Mouse (Mus musculus): ENCODE measurements around the gene Mt3. TPM values are rescaled to one million over a fixed set of nuclear protein-coding genes. Genes with fewer than 3 reads are reported as not detected.
"Not testable (repeated sequence)": the region's sequence is repeated elsewhere in the genome, so short reads cannot be mapped to it uniquely, and the experiment has no call there.

Gene Mt3
- polyA plus RNA-seq, 2 experiments from 2014 or later: not detected

DNA sequence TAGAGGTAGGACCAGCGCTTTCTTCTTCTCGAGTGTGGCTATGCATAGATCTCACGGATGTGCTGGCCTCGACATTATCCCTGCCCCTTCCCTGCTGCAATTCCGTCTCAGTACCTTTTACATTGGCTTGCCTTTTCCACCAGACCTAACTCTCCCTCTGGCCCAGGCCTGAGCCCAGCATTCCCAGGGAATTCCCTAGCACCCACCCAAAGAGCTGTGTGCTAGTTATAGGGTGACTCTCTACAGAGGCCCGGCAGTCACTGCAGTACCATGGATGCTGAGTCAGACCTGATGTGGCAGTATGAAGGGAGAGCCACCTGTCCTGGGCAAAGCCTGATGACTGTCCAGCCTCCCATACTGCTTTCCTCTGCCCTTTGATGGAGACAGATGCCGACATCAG is 1.0 kb downstream of the Mt3 start:
- no peak for ATAC-seq

DNA sequence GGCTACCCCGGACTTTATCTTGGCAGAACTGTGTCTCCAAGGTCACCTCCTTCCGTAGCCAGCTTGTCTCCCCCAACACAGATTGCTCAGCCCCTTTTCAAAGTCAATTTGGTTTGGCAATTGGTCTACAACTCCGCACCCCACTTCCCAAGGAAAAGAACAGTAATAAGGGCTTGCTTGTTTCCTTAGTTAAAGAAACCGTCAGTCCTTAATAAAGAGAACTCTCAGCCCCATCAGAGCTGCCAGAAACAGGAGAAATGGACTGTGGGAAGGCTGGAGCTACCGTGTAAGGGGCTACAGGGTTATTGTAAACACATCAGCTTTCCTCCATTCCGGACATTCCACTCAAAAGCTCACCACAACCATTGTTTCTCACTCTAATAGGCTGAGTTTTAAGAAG is 2.1 kb downstream of the Mt3 start:
- no peak for ATAC-seq

DNA sequence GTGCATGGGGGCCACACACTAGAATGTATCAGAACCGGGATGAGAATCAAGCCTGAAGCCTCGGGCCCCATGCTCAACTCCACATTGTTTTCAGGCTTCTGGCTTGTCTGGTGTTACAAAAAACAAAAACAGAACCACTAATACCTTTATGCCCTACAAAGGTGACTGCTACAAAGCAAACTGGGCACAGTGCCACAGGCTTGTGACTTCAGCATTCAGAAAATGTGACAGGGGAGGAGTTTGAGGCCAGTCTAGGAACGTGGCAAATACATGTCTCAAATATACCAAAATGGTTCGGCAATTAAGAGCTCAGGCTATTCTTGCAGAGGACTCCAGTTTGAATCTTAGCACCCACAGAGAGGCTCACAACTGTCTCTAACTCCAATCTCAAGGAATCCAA is 3.7 kb downstream of the Mt3 start:
- ATAC-seq: no peak

DNA sequence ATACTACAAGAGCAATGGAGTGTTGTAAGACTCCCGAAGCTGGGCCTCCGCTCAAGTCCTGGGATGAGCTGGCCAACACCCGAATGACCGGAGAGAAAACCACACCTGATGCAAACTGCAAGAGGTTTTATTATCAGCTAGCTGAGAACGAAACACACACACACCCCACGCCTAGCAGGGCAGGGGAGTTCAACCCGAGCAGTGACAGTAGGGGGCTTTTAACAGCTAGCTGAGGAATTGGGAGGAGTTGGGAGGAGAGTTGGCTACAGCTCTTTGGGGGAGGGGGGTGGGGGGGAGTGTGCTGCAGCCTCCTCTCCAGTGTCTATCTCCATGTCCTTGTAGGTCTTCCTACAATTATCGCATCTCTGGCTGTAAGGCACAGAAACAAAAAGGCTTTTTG is 13.4 kb downstream of the Mt3 start:
- not testable (repeated sequence) for ATAC-seq

DNA sequence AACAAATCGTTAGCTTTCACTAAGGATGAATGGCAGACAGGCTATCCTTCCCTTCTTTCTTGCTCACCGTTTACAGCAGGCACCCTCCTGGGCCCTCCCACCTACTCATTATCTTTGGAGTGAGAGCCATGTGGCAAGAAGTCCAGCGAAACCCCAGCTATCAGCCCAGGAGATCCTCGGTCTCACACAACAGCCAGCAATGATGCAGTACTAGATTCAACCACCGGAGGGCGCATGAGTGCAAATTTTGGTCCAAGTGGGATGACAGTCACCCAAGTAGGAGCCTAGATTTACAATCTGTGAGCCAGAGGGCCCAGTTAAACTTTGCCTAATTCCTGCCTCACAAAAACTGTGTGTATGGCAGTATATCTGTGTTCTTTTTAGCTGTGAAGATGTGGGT is 14.8 kb downstream of the Mt3 start:
- peak; percentile 78 for ATAC-seq

DNA sequence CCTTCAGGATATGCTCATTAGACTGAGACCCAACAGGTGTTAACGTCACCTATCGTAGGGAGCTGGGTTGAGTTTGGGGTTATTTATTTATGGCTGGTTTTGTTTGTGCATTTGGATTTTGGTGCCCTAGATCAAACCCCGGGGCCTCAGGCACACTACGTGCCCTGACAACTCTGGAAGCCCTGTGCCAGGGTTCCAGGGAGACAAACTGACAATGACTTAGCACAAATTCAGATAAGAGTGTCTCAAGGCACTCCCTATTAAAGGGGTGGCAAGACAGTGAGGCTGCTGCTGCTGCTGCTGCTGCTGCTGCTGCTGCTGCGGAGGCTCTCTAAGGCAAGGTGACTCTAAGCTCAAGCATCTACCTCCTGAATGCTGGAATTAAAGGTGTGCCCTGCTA is 17.1 kb downstream of the Mt3 start:
- ATAC-seq: no peak

DNA sequence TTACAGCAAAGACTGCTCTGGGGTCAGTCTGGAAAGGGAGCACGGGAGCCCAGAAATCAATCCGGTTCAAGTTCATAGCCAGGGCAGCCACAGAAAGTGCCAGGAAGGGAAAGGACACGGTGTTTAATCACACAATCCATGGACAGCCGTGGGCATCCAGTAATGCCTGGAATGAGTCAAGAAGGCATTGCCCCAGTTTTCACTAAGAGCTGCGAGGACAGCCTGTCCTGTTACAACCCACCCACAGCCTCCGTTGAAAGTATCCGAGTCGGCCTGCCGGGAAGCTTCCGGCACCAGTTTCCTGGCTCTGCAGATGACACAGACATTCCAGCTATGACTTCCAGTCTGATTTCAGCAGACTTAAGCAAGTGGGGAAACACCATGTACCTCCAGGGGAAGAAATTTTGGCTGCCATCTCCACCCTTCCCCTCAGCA is 18.9 kb downstream of the Mt3 start:
- peak; percentile 31 for ATAC-seq

DNA sequence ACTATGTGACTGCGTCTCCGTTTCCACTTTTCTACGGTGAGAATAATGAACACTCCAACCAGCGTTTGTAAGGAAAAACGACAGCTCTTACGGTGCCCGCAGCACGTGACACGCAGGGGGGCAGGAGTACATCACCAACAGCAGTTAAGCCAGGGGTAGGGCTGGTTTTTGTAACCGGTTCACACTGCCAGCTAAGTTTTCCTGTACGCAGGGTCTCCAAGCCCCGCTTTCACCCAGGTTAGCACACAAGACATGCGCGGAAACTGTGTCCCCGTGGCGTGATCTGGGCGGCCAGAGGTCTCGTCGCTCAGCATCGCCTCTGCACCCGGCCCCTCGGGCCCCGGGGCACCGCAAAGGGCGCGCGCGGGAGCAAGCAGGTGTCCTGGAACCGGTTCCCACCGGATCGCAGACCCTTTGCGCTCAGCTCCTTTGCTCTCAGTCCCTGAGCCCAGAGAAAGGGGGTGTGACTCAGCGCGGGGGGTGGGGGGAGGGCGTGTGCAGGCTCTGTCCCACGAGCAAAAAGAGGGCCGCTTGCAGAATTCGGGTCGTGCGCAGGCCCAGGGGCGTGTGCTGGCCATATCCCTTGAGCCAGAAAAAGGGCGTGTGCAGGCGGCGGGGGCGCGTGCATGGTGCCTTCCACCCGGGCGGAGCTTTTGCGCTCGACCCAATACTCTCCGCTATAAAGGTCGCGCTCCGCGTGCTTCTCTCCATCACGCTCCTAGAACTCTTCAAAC is 19.8 kb downstream of the Mt3 start, which contains the start of gene Mt2:
Gene Mt2 (plus strand): TSS at position 590 of the 734 bp plus-strand sequence.
- ATAC-seq: peak; percentile 23

DNA sequence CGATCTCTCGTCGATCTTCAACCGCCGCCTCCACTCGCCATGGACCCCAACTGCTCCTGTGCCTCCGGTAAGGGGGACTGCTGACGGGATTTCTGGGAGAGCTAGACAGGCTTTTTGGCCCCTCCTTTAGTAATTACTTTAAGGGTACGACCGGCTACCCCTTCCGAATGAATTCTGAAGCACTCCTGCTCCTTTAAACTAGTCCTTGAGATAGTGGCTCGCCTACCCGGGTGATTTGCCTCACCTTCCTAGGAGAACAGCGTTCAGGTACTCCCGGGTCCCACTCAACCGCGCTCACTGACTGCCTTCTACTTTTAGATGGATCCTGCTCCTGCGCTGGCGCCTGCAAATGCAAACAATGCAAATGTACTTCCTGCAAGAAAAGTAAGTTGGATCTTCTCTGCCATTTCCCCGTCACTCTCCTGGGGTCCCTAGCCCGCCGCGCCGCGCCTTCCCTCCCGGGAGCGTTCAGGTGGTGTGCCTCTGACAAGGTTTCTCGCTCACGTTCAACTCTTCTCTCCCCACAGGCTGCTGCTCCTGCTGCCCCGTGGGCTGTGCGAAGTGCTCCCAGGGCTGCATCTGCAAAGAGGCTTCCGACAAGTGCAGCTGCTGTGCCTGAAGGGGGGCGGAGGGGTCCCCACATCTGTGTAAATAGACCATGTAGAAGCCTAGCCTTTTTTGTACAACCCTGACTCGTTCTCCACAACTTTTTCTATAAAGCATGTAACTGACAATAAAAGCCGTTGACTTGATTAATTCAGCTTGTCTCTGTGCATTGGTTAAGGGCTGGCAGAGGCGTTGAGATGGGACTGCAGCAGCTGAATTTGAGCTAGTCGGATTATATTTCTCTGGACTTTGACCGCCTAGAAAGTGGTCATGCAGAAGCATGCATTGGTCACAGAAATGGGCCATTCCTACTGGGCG is 20.7 kb downstream of the Mt3 start:
- no peak for ATAC-seq

DNA sequence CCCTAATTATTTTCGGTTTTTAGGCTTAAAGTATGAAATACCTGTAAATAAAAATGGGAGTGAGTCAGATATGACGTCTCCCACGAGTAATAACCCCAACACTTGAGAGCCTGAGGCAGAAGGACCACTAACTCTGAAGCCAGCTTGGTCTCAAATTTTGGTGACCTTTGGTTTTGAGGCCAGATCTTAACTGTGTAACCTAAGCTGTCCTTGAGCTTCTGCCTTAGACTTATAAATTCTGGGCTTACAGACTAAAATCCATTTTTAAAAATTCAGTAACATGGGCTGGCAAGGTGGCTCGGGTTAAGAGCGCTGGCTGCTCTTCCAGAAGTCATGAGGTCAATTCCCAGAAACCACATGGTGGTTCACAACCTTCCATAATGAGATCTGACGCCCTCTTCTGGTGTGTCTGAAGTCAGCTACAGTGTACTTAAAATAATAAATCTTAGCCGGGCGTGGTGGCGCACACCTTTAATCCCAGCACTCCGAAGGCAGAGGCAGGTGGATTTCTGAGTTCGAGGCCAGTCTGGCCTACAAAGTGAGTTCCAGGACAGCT is 21.5 kb downstream of the Mt3 start:
- ATAC-seq: no peak

DNA sequence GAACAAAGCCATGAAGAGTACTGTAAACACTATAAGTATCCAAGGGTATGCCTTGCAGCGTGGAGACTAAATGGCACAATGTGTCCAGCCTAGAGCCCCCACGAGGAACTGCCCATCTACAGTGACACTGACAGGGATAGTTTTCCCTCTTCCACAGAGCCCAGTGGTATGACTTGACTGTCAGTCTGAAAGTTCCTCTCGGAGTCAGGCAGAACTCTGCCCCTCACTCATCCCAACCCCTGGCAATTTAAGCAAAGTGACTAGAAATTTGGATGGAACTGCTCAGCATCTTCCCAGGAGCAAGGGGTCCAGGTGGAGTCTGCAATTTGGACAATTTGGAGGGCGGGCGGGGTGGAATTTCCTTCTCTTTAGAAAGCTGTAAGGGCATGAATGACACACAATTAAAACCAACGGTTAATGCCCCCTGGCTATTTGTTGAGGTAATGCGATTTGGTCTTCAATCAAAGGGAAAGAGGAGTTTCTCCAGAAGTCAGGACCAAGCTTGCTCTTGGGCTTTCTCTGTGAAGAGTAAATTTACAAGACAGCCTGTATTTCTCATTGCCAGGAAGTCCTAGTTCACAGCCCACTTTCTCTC is 22.3 kb downstream of the Mt3 start:
- no peak for ATAC-seq

DNA sequence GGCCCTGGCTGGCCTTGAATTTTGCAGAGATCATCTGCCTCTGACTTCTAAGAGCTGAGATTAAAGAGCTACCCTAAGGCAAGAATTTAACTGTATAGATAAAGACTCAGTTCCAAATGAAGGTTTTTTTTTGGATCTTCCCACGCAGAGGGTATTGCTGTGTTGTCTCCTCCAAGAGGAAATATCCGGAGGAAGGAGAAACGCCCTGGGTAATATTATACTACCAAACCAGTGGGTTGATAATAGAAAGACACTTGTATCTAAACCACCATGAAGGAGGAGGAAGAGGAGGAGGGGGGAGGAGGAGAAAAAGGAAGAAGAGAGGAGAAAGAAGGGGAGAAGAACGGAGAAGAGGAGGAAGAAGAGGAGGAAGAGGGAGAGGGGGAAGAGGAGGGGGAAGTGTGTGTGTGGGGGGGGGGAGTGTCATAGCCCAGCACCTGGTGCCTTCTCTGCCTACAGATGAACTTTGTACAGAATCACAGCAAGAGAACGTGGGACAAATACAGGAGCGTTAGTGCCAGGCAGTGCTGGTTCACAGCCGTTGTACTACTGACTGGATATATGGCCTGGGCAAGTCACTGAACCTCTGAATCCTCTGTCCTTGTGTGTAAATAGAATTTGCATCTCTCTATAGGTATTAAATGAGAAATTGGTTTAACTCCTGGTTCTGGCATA is 25.4 kb downstream of the Mt3 start:
- no peak for ATAC-seq

DNA sequence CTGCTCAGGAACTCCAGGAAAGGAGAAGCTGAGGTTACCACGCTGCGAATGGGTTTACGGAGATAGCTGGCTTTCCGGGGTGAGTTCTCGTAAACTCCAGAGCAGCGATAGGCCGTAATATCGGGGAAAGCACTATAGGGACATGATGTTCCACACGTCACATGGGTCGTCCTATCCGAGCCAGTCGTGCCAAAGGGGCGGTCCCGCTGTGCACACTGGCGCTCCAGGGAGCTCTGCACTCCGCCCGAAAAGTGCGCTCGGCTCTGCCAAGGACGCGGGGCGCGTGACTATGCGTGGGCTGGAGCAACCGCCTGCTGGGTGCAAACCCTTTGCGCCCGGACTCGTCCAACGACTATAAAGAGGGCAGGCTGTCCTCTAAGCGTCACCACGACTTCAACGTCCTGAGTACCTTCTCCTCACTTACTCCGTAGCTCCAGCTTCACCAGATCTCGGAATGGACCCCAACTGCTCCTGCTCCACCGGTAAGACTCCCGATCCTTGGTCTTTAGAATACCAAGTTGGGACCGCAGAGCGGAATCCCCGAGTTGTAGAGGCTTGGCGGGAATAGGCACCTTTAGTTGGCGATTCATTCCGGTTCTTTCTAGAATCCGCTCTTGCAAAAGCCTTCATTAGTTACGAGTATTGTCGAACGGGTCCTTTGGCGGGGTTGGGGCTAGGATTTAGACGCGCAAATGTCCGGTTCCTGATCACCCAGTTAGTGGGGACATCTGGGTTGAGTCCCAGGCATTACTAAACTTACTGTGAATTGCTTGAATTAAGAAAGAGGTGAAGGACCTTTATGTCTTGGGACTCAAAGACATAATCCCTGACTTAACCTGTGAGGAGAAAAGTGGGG is 26.7 kb downstream of the Mt3 start, which contains the start of gene Mt1:
Gene Mt1 (plus strand): TSS at position 226 of the 856 bp plus-strand sequence.
- ATAC-seq: peak; percentile 75

DNA sequence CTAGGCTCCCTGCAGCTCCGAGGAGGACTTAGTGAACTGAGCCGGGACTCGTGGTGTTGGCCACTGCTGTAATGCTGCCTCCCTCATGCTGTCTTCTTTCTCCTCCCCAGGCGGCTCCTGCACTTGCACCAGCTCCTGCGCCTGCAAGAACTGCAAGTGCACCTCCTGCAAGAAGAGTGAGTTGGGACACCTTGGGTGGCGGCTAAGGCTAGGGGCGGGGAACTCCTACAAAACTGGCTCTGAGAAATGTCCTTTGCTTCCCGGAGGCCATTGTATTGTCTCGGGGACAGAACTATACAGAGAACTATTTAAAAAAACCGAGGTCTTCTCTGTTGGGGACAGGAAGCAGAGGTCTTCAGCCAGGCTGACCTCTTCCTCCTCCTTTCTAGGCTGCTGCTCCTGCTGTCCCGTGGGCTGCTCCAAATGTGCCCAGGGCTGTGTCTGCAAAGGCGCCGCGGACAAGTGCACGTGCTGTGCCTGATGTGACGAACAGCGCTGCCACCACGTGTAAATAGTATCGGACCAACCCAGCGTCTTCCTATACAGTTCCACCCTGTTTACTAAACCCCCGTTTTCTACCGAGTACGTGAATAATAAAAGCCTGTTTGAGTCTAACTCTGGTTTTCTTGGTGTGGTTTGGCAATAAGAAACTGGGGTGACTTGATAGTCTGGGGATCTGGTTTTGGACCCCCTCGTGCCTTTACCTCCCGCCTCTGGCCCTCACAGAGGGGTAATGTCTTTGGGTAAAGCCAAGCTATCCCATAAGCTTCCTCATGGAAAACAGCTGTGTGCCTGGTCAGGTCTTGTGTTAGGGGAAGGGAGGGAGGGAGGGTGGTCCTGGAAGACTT is 27.5 kb downstream of the Mt3 start:
- ATAC-seq: no peak

DNA sequence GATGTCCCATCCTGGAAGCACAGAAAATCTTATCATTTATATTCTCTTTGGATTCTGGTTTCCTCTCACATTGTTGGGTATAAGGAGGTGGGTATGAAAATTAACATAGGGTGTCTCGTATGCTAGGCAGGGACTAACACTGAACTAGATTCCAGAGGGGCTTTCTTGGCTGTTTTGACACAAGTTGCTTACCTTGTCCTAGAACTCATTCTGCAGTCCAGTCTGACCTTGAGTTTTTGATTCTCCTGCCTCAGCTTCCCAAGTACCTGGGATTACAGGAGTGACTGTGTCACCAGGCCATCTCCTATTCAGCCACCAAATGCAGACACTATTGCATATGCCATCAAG is 28.1 kb downstream of the Mt3 start:
- no peak for ATAC-seq

DNA sequence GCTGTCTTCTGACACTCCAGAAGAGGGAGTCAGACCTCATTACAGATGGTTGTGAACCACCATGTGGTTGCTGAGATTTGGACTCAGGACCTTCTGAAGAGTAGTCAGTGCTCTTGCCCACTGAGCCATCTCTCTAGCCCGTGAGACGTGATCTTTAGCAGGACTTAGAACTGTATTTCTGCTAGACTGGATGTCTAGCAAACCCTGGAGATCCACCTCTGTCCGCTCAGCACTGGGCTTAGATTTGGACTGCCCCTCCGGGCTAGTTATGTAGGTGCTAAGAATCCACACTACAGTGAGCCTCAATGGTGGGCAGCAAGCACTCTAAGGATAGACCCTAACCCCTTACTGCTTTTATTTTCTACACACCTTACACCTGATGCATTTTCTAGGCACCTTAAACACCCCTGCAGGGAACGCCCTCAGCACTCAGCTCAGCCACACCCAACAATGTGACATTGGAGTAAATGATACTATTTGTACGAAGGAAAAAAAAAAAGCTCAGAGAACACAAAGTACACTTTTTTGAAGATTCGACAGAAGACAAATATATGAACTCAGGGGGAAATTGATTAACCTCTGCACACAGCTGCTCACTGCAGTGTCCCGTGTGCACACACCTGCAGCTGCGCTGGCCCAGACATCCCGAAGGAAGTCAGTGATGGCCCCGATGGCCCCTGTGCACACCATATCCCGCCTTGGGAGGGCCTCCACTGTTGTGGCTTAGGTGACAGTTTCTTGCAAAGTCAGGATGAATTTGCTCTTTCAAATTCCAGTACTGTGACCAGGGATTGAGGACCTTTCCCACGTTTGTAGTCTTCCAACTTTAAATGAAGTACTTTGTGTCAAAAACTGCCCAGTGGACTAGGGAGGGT is 29.9 kb downstream of the Mt3 start:
- no peak for ATAC-seq

DNA sequence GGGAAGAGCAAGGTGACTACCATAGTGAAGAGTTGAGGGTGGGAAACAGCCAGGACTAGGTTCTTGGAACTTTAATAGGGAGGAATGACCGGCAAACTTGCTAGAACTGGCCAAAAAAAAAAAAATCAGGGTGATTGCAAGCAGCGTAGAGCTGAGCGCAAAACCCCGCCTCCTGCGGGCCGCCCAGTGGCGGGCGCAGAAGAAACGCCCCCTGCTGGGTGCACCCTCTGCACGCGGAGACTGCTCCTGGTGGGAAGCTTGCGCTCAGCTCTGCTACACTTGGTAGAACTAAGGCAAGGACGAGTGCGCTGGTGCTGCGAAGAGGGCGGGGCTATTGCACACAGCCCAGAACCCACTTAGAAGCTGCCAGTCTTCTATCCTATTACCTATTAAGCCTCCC is 30.7 kb downstream of the Mt3 start:
- ATAC-seq: peak; percentile 76

DNA sequence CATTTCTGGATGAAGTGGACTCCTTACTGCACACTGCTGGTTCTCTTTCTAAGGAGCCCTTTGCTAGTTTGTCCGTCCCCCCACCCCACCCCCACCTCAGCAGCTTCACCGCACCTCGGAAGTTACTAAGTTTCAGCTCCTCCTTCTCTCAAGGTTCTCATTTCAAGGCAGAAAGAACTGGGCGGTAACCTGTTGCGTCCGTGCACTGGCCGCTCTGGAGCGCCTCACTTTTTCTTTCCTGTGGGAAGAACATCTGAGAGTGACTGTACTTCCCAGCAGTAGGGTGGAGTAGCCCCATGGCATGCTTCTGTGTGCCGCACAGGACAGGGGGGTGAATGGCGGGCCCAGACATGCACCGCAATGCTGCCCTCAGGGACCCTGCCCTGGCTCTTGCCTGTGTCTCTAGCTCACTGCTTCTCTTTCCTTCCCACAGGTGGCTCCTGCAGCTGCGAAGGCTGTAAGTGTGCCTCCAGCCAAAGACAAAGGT is 32.0 kb downstream of the Mt3 start:
- no peak for ATAC-seq

DNA sequence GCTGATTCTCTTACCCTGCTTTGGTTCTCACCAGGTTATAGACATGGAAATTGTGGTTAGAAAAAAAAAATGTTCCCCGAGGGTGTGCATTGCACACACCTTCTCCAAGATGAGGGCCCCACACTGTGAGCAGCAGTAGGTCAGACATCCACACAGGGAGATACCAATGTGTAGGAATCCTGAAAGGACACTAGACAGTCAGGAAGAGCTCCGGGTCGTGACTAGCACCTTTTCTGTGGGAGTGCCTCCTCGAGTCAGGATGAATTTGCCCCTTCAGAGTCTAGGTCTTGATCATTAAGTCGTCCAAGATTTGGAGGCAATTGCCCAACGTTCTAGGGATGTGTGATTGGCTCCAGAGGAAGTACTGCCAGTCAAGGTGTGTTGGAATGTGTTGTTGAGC is 33.4 kb downstream of the Mt3 start:
- ATAC-seq: no peak

Data from CD4-positive, CD25-positive, alpha-beta regulatory T cell, adult 4 months (primary cell).